Mouse (Mus musculus) lung, postnatal 0 days (tissue): Measurements from ENCODE around the gene Micu1.

Experiments used
- CTCF ChIP-seq: IDR thresholded peaks from 2 replicates; pipeline ENCODE4 v1.5.1; 2016; ENCODE audit warnings: antibody characterized with exemption, mild to moderate bottlenecking
- EP300 ChIP-seq: IDR thresholded peaks from 2 replicates; pipeline ENCODE4 v1.6.1; 2016; ENCODE audit warnings: antibody characterized with exemption, mild to moderate bottlenecking, control low read depth

GRCm38 (mm10) chr10:59664765-59665164 is 37.5 kb upstream of the Micu1 start:
- TF ChIP-seq CTCF (no peak), EP300 (no peak)
